Mouse (Mus musculus) 3134 (cell line): ENCODE data around the gene Ube4a.

ENCODE experiments used
- DNase-seq: peaks from one replicate; pipeline ENCODE4 v3.0.0-alpha.2; 2011; ENCODE audit warnings: low spot score; ENCODE audit not compliant: insufficient read length; ENCODE audit errors: extremely low read depth

The Ube4a gene

GRCm38 (mm10) chr9:44905620-44906019 is 59.8 kb downstream of the Ube4a start:
- DNase-seq = peak; percentile 59

GRCm38 (mm10) chr9:44904964-44905363 is 60.4 kb downstream of the Ube4a start:
- peak; percentile 84 for DNase-seq

GRCm38 (mm10) chr9:44903856-44904255 is 61.5 kb downstream of the Ube4a start:
- DNase-seq = peak; percentile 74

- no peak for DNase-seq
These were observed 65.0 kb downstream of the Ube4a start for GRCm38 (mm10) chr9:44900402-44900801.

- DNase-seq = no peak
These were observed 65.7 kb downstream of the Ube4a start for GRCm38 (mm10) chr9:44899716-44900115.

GRCm38 (mm10) chr9:44897024-44897423 is 68.4 kb downstream of the Ube4a start:
- no peak for DNase-seq

GRCm38 (mm10) chr9:44892664-44893063 is 72.7 kb downstream of the Ube4a start:
- no peak for DNase-seq

GRCm38 (mm10) chr9:44891210-44891609 is 74.2 kb downstream of the Ube4a start:
- no peak for DNase-seq

- no peak for DNase-seq
These were observed 75.3 kb downstream of the Ube4a start for GRCm38 (mm10) chr9:44890122-44890521.

- no peak for DNase-seq
These were observed 77.2 kb downstream of the Ube4a start for GRCm38 (mm10) chr9:44888114-44888624.

- DNase-seq = no peak
These were observed 82.3 kb downstream of the Ube4a start for GRCm38 (mm10) chr9:44882981-44883569.

- DNase-seq = peak; percentile 69
These were observed 82.9 kb downstream of the Ube4a start for GRCm38 (mm10) chr9:44882436-44882980.

GRCm38 (mm10) chr9:44881941-44882435 is 83.4 kb downstream of the Ube4a start:
- peak; percentile 81 for DNase-seq

GRCm38 (mm10) chr9:44881221-44881871 is 84.1 kb downstream of the Ube4a start, which contains the start of gene Kmt2a:
TSS of gene Kmt2a (minus strand) at chr9:44881296.
- DNase-seq = peak; percentile 93

- peak; percentile 21 for DNase-seq
These were observed 84.9 kb downstream of the Ube4a start for GRCm38 (mm10) chr9:44880309-44881081.

GRCm38 (mm10) chr9:44879694-44880271 is 85.6 kb downstream of the Ube4a start:
- no peak for DNase-seq

- DNase-seq = no peak
These were observed 86.5 kb downstream of the Ube4a start for GRCm38 (mm10) chr9:44878776-44879500.

GRCm38 (mm10) chr9:44877686-44878085 is 87.7 kb downstream of the Ube4a start:
- DNase-seq = no peak

GRCm38 (mm10) chr9:44875476-44875875 is 89.9 kb downstream of the Ube4a start:
- DNase-seq = no peak

- no peak for DNase-seq
These were observed 91.2 kb downstream of the Ube4a start for GRCm38 (mm10) chr9:44874198-44874597.
